Mouse (Mus musculus) embryonic facial prominence, embryonic 14.5 days (tissue): ENCODE results near the gene Lrrfip2. TPM values are rescaled to one million over a fixed set of nuclear protein-coding genes. Genes with fewer than 3 reads are reported as not detected.

Source experiments
- ATAC-seq: fragments of 200-750 bp; cut with Nextera tagmentation; 2 replicates; pipeline ENCODE4 v1.8.0; 2017; ENCODE audit warnings: low read depth, moderate number of reproducible peaks, moderate TSS enrichment
- DNase-seq: peaks from one replicate; pipeline ENCODE4 v3.0.0-alpha.2; 2015; ENCODE audit warnings: low spot score
- H3K27ac ChIP-seq: fragments of 300-500 bp; sonication (generic); replicated peaks from 2 replicates; pipeline ENCODE4 v1.5.1; 2014; ENCODE audit warnings: low read depth, mild to moderate bottlenecking, low read length, moderate library complexity
- H3K27me3 ChIP-seq: fragments of 300-500 bp; sonication (generic); replicated peaks from 2 replicates; pipeline ENCODE4 v1.6.1; 2014; ENCODE audit warnings: low read length; ENCODE audit not compliant: control insufficient read depth, insufficient read depth
- H3K36me3 ChIP-seq: fragments of 300-500 bp; sonication (generic); 2 replicates; pipeline ENCODE4 v1.6.1; 2014; ENCODE audit warnings: low read length, mixed read lengths; ENCODE audit not compliant: control insufficient read depth, insufficient read depth
- H3K4me1 ChIP-seq: fragments of 300-500 bp; sonication (generic); 2 replicates; pipeline ENCODE4 v1.6.1; 2014; ENCODE audit warnings: antibody characterized with exemption, low read length; ENCODE audit not compliant: control insufficient read depth, insufficient read depth
- H3K4me2 ChIP-seq: fragments of 300-500 bp; sonication (generic); 2 replicates; pipeline ENCODE4 v1.6.1; 2014; ENCODE audit warnings: low read depth, mild to moderate bottlenecking, low read length, moderate library complexity, mixed read lengths
- H3K4me3 ChIP-seq: fragments of 300-500 bp; sonication (generic); 2 replicates; pipeline ENCODE4 v1.5.1; 2014; ENCODE audit warnings: low read depth, mild to moderate bottlenecking, low read length
- H3K9ac ChIP-seq: fragments of 300-500 bp; sonication (generic); 2 replicates; pipeline ENCODE4 v1.6.1; 2014; ENCODE audit warnings: low read depth, mild to moderate bottlenecking, low read length, moderate library complexity, mixed read lengths
- H3K9me3 ChIP-seq: fragments of 300-500 bp; sonication (generic); 2 replicates; pipeline ENCODE4 v1.6.1; 2016; ENCODE audit warnings: low read length; ENCODE audit not compliant: control insufficient read depth
- WGBS: fragments of 180-500 bp; shearing (Covaris S2); extraction: QIAGEN DNeasy Blood & Tissue Kit; methylation state at CpG from one replicate; pipeline ENCODE4 v1.1.7; 2014; 5-methylcytosine and 5-hydroxymethylcytosine counted together
- polyA plus RNA-seq: library from polyadenylated mRNA; unstranded; fragments of >200 nt; fragmentation: Nextera tagmentation; extraction: Ambion mirVana; gene quantifications from 2 replicates; pipeline ENCODE4 v1.2.1, GENCODE M21; 2014

The Lrrfip2 gene
- polyA plus RNA-seq, 1 experiment from 2014 or later, result 39.2 TPM

DNA sequence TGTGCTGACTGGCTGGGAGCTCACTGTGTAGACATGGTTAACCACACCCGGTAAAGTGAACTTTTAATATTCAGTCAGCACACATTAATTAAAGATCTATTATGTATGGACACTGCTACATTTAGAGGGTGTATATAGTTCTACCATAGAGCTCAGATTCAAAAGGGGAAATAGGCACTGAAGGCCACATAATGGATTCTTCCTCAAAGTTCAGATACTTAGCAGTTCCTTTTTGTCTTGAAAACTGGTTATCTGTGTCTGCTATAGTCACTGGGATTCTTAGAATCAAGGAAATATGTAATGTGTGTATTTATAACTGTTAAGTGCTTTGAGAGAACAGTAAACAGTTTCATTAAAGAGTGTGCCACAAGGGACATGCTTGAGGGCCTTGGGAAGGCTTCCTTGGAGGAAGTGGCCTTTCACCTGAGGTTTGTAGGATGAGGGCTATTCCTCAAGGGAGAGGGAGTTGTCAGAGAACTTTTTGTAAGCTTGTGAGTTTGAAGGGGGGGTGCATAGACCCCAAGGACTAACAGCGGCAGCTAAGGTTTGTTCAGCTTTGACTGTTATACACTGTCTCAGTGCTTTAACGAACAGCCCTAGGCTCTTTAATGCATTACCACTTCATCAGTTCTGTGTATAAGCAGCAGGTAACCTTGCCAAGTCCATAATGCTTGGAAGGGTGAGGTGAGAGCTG, 28.3 kb downstream of the Lrrfip2 start:
- peaks cover 9% of the 10 kb centered on the region; the same call in 1 of the 2 replicates for H3K36me3 ChIP-seq
- ATAC-seq, result no peak
- no peak overlapping the region for H3K9ac ChIP-seq
- no peak overlapping the region for H3K4me3 ChIP-seq
- H3K9me3 ChIP-seq, result no peaks in the 10 kb centered on the region
- no peak for DNase-seq
- no peak overlapping the region for H3K4me2 ChIP-seq
- 78% methylated on average over 3 of the region's 3 CpGs for WGBS
- 0 out of 2 replicates have a peak, but pooled peaks cover 7% of the 10 kb centered on the region for H3K4me1 ChIP-seq
- H3K27me3 ChIP-seq, result no peaks in the 10 kb centered on the region
- no peak overlapping the region for H3K27ac ChIP-seq

DNA sequence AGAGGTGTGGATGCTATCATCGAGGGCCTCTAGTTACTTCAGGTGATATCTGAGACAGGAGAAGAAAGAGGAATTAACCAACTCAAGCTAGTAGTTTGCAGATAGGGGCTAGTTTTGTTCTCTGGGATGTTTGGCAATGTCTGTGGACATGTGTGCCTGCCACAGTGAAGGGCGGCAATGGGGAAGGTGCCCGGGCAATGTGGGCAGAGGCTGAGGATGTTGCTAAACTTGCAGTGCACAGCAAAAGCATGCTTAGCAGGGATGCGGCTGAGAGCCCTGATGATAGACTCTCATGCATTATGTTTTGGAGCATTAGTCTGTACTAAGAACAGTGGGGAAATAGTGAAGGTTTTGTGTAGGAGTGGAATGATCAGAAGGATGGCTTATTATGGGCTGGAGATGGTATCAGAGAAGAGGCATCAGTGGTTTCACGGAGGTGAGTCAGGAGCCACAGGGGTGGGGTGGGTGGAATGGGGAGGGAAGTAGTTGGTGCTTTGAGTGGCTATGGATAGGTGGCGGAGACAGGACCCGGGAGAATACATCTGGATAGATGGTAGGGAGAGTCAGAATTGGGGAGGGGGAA, 28.9 kb downstream of the Lrrfip2 start:
- H3K9ac ChIP-seq, result no peak overlapping the region
- no peaks in the 10 kb centered on the region for H3K9me3 ChIP-seq
- H3K36me3 ChIP-seq, result peaks cover 7% of the 10 kb centered on the region; the same call in 1 of the 2 replicates
- 84% methylated on average over 7 of the region's 7 CpGs for WGBS
- ATAC-seq, result no peak
- no peak overlapping the region for H3K4me2 ChIP-seq
- no peak for DNase-seq
- no peak overlapping the region for H3K27ac ChIP-seq
- 0 out of 2 replicates have a peak, but pooled peaks cover 7% of the 10 kb centered on the region for H3K4me1 ChIP-seq
- no peaks in the 10 kb centered on the region for H3K27me3 ChIP-seq
- H3K4me3 ChIP-seq, result no peak overlapping the region

DNA sequence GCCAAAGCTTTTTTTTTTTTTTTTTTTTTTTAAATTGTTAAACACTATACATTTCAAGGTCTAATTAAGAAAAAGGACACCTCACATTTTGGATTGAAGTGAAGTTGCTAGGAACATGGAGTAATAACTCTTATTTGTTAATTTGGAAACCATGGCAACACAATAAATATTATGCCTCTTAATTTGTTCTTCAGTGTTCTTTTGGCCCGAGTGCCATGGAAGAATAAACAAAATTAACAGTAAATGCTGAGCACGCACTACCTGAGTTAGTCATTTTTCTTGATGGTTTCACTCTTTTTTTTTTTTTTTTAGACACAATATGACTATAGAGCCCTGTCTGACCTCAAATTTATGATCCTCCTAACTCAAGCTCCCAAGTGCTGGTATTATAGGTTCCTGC, 30.6 kb downstream of the Lrrfip2 start:
- no peak overlapping the region for H3K9ac ChIP-seq
- H3K9me3 ChIP-seq, result no peaks in the 10 kb centered on the region
- H3K27ac ChIP-seq, result no peak overlapping the region
- 0 out of 2 replicates have a peak, but pooled peaks cover 7% of the 10 kb centered on the region for H3K4me1 ChIP-seq
- H3K36me3 ChIP-seq, result peaks cover 3% of the 10 kb centered on the region; the same call in 1 of the 2 replicates
- H3K27me3 ChIP-seq, result no peaks in the 10 kb centered on the region
- no peak for ATAC-seq
- 83% methylated on average over 2 of the region's 2 CpGs for WGBS
- no peak overlapping the region for H3K4me2 ChIP-seq
- DNase-seq, result no peak
- H3K4me3 ChIP-seq, result no peak overlapping the region

DNA sequence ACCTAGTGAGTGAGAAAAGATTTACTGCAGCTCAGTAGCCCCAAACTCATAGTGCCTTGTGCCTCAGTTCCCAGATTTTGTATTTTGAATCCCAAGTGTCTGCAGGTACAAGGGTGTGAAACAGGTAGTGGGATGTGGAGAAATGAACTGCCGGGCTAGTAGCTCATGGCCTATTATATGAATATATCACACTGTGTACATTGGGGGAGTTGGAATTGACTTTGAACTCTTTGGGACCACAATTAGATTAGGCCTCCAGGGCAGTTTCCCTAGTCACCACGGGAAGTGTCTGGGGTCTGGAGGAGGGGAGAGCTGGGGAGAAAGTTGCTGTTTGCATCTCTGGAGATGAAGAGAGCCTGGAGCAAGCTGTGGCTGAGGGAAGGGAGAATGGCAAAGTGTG, 31.0 kb downstream of the Lrrfip2 start:
- Histone ChIP-seq H3K4me3 (no peak overlapping the region), H3K36me3 (peaks cover under 1% of the 10 kb centered on the region; the same call in 1 of the 2 replicates), H3K27ac (no peak overlapping the region), H3K9ac (no peak overlapping the region), H3K9me3 (no peaks in the 10 kb centered on the region), H3K4me2 (no peak overlapping the region), H3K4me1 (0 out of 2 replicates have a peak, but pooled peaks cover 7% of the 10 kb centered on the region), H3K27me3 (no peaks in the 10 kb centered on the region)
- DNase-seq (no peak), ATAC-seq (no peak)
- 39% methylated on average over 2 of the region's 2 CpGs for WGBS

DNA sequence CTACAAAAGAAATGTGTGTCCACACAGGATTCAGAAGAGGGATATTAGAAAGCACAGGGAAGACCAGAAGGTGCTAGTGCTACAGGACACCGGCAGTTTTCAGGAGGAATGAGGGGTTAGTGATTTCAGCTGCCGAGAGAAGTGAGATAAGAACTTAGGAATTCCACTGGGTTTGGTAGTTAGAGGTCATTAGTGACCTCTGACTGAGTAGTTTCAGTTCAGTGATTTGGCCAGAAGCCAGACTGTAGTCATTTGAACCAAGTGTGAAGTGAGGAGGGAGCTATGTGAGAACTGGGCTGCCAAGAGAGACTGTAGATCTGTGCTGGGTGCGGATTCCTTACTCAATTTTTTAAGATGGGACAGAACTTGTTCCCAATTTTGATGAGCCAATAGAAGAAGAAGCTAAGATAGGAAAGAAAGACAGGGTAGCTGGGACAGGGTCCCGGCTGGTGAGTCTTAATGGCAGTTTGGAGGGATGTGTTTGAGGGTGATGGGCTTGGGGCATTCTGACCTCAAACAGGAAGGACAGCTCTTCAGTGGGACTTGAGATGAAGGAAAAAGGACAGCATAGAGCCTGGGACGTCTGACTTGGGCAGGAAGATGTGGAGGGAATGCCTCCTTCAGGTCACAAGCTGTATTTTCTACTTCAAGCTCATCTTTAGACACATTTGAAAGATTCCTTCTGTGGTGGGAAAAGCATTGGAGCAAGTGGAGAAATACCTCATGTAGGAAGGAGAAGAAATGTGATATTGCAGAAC, 32.0 kb downstream of the Lrrfip2 start:
- 0 out of 2 replicates have a peak, but pooled peaks have one; percentile 41 for ATAC-seq
- DNase-seq, result peak; percentile 40
- 50% methylated on average over 5 of the region's 5 CpGs for whole genome bisulfite sequencing

DNA sequence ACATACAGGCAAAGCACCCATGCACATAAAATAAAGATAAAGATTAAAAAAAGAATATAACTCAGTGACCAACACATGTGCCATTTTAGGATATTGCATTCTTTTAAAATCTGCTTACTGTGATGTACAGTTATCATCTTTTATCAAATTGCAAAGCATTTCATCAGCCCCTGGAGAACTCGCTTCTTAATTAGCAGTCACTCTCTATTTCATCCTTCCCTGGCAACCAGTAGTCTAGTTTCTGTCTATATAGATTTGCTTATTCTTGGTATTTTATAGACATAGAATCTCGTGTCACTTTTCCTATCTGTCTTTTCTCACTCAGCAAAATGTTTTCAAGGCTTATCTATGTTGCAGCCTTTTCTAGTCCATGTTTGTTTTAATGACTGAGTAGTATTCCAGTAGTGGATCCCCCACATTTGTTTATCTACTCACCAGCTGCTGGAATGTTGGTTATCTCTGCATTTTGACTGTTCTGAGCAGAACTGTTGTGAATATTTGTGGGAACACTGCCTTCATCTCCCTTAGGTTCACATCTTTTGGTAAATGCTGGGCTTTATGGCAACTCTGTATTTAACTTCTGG, 35.0 kb downstream of the Lrrfip2 start:
- no peak overlapping the region for H3K4me2 ChIP-seq
- DNase-seq, result no peak
- WGBS, result 83% methylated on average over 2 of the region's 2 CpGs
- no peaks in the 10 kb centered on the region for H3K36me3 ChIP-seq
- H3K9ac ChIP-seq, result no peak overlapping the region
- no peak for ATAC-seq
- H3K27me3 ChIP-seq, result no peaks in the 10 kb centered on the region
- H3K9me3 ChIP-seq, result no peaks in the 10 kb centered on the region
- no peak overlapping the region for H3K4me3 ChIP-seq
- no peak overlapping the region for H3K27ac ChIP-seq
- H3K4me1 ChIP-seq, result 0 out of 2 replicates have a peak, but pooled peaks cover 7% of the 10 kb centered on the region

More for the DNA sequence above, 32.0 kb downstream of the Lrrfip2 start:
- H3K9me3 ChIP-seq, result no peaks in the 10 kb centered on the region
- no peaks in the 10 kb centered on the region for H3K27me3 ChIP-seq
- no peak overlapping the region for H3K9ac ChIP-seq
- H3K27ac ChIP-seq, result no peak overlapping the region
- H3K36me3 ChIP-seq, result no peaks in the 10 kb centered on the region
- no peak overlapping the region for H3K4me3 ChIP-seq
- no peak overlapping the region for H3K4me2 ChIP-seq
- 0 out of 2 replicates have a peak, but pooled peaks cover 7% of the 10 kb centered on the region for H3K4me1 ChIP-seq

DNA sequence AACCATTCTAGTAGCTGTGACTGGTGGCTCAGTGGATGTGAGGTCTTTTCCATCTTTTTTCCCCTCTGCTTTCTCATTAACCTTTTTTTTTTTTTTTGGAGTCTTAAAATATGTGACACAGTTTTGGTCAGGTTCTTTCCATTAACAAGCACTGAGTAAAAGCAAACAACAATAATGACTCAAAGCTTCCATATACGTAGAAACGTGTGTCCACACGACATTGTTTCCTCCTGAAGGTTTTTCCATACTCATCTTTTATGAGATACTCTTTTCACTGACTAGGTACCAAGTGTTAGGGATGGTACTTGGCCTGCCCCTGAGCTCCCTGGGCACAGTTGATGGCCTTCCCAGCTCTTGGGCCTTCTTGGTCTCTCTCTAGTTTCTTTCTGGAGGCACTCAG, 35.6 kb downstream of the Lrrfip2 start:
- Histone ChIP-seq H3K9me3 (no peaks in the 10 kb centered on the region), H3K4me1 (0 out of 2 replicates have a peak, but pooled peaks cover 7% of the 10 kb centered on the region), H3K4me3 (no peak overlapping the region), H3K27ac (no peak overlapping the region), H3K9ac (no peak overlapping the region), H3K4me2 (no peak overlapping the region), H3K27me3 (no peaks in the 10 kb centered on the region), H3K36me3 (no peaks in the 10 kb centered on the region)
- ATAC-seq, result no peak
- 95% methylated on average over 3 of the region's 3 CpGs for WGBS
- no peak for DNase-seq

DNA sequence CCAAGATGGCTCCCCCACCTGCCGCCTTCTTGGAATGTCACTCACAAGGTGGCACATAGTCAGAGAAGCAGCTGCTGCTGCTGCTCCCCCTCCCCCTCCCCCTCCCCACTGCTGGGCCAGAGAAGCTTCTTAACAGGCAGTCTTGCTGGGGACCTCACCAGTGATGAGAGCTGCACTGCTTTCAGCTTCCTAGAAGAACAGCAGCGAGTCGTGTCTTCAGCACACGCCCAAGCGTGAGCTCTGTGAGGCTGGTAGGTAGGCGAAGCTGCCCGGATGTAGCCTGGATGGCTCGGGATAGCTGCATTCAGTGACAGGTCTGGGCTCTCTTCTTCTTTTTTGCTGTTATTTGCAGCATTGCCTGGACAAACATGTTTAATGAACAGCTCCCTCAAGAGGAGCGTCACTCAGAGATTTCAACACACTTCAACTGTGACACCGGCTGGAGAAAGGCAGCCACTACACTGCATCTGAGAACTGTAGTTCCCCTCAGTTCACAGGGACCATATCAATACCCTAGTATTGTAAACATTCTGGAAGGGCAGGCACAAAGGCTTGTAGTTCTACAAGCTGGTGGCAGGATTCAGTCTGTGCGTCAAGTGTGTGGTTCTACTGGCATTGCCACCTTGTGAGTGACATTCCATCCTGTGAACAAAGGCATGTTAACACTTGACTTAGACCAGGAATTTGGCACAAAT, 38.5 kb downstream of the Lrrfip2 start:
- no peaks in the 10 kb centered on the region for H3K9me3 ChIP-seq
- DNase-seq (peak; percentile 42), ATAC-seq (no peak)
- no peaks in the 10 kb centered on the region for H3K36me3 ChIP-seq
- no peak overlapping the region for H3K4me3 ChIP-seq
- H3K9ac ChIP-seq, result no peak overlapping the region
- H3K27ac ChIP-seq, result no peak overlapping the region
- no peak overlapping the region for H3K4me2 ChIP-seq
- WGBS, result 84% methylated on average over 10 of the region's 11 CpGs
- no peaks in the 10 kb centered on the region for H3K27me3 ChIP-seq
- no peaks in the 10 kb centered on the region for H3K4me1 ChIP-seq
